Mouse (Mus musculus): ENCODE measurements at regions not wholly inside any gene's neighbourhood (a gene's known extent, or its start where the extent isn't known, plus 50 kb on each side); places are given as distances from the start of the nearest gene placed in this dataset.

DNA sequence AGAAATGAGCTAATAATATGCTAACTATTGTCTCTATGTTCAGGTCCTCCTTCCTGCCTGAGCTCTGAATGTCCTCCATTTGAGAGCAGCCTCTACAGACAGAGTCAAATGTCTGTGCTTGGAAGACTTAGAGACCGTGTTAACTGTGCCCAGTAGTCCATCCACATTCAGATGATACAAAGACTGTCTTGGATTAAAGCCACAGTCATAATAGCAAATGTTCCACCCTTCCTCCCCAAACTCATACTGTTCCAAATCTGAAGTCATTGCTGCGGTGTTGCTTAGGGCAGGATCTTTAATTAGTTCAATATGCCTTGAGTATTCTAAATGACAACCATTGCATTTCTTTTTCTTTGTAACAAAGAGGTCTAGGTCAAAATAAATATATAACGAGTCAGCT, 923.2 kb upstream of the Gm7489 start:
- TF ChIP-seq CTCF (IDR thresholded peaks at IDR 0.05 in 2 of 3, conservative IDR thresholded peaks at IDR 0.05 in 1 of 3; ENCODE audit: control insufficient read depth in 1 of 3, insufficient read depth in 1 of 3, low read depth in 2 of 3, low read length in 3 of 3, poor library complexity in 1 of 3, severe bottlenecking in 1 of 3) (no peak), POLR2A (IDR thresholded peaks at IDR 0.05; ENCODE audit: control insufficient read depth in 1 of 2, insufficient read depth in 1 of 2, low read depth in 1 of 2, low read length in 2 of 2, poor library complexity in 1 of 2) (no peak), HCFC1 (IDR thresholded peaks at IDR 0.05; ENCODE audit: low read depth, low read length) (no peak), ZKSCAN1 (IDR thresholded peaks at IDR 0.05; ENCODE audit: low read depth, low read length) (no peak), ZNF384 (IDR thresholded peaks at IDR 0.05; ENCODE audit: low read depth, low read length) (no peak), BHLHE40 (IDR thresholded peaks at IDR 0.05; ENCODE audit: borderline replicate concordance, low read depth, low read length) (no peak)

All from MEL (cell line).